Mouse (Mus musculus) olfactory bulb, adult 2 months (tissue): ENCODE data around the gene Hist3h2ba. TPM values are rescaled to one million over a fixed set of nuclear protein-coding genes. Genes with fewer than 3 reads are reported as not detected.
A peak's percentile ranks its signal among the peaks of the same experiment; 100 is the strongest.

Source experiments
- H3K27ac ChIP-seq: fragments of 200-500 bp; 2 replicates; pipeline ENCODE4 v1.5.1; 2012; ENCODE audit warnings: low read depth, low read length; ENCODE audit not compliant: insufficient read depth
- H3K4me1 ChIP-seq: fragments of 200-500 bp; 2 replicates; pipeline ENCODE4 v1.6.1; 2012; ENCODE audit warnings: low read length; ENCODE audit not compliant: control insufficient read depth, insufficient read depth
- H3K4me3 ChIP-seq: fragments of 200-500 bp; 2 replicates; pipeline ENCODE4 v1.5.1; 2012; ENCODE audit warnings: mild to moderate bottlenecking, low read depth, low read length, moderate library complexity; ENCODE audit not compliant: insufficient read depth
- CTCF ChIP-seq: fragments of 200-500 bp; IDR thresholded peaks from 2 replicates; pipeline ENCODE4 v1.5.1; 2012; ENCODE audit warnings: low read depth, mild to moderate bottlenecking, low read length, moderate library complexity; ENCODE audit not compliant: insufficient read depth
- POLR2A ChIP-seq: fragments of 200-500 bp; IDR thresholded peaks from 2 replicates; pipeline ENCODE4 v1.6.1; 2012; ENCODE audit warnings: mild to moderate bottlenecking, low read depth, low read length, moderate library complexity; ENCODE audit not compliant: insufficient read depth
- WGBS: fragments of 180-500 bp; shearing (Covaris S2); methylation state at CpG from one replicate; pipeline ENCODE4 v1.1.7; 2018; 5-methylcytosine and 5-hydroxymethylcytosine counted together
- polyA plus RNA-seq: library from polyadenylated mRNA; stranded (reverse); fragments of >200 nt; gene quantifications from 2 replicates; pipeline ENCODE4 v1.2.4, GENCODE M21; 2012; ENCODE audit warnings: low replicate concordance; ENCODE audit not compliant: missing spikeins, insufficient read depth, insufficient read length

Hist3h2ba gene
- polyA plus RNA-seq, 1 experiment = not detected

DNA sequence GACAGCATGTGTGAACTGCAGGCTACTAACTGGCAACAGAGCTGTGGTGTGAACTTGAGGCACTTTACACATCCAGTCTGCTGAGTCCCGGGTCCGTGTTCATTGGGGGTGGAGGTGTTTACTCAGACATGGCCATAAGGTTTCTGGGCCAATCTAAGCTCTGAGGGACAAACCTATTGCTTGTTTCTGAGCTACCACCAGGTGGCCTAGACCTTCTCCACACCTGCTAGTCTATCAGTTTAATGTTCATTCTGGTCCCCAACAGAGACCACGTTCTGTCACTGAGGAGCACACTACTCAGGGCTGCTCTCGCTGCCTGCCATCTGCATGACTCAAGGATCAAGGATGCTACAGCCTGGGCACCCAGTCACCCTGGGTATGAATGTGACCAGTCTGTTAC is 17.1 kb upstream of the Hist3h2ba start:
- H3K4me3 ChIP-seq = no peak overlapping the region
- H3K4me1 ChIP-seq = peaks cover 8% of the 10 kb centered on the region
- TF ChIP-seq POLR2A (no peak), CTCF (no peak)
- 69% methylated on average over 4 of the region's 4 CpGs for WGBS
- H3K27ac ChIP-seq = no peak overlapping the region

DNA sequence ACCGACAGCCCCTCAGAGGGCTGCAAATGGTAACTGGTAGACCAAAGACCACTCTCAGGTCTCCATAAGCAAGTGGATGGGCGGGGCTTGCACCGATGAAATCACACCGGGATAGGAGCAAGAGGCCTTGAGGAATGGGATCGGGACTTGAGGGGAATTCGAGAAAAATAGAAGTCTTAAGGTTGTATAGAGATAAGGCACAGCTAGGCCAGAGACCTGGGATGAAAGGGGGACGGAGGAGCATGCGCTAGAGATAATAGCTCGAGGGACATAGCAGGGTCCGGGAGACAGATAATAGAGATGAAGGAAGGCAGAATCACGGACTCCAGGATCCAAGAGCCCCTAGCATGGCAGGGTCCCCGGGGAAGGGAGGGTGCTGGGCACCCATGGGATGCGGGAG is 10.8 kb upstream of the Hist3h2ba start:
- WGBS = 1% methylated on average over 13 of the region's 13 CpGs
- TF ChIP-seq POLR2A (no peak), CTCF (no peak)
- Histone ChIP-seq H3K27ac (peak overlapping the region; percentile 72; the same call in 1 of the 2 replicates), H3K4me1 (peaks cover 13% of the 10 kb centered on the region), H3K4me3 (peak overlapping the region; percentile 94)

DNA sequence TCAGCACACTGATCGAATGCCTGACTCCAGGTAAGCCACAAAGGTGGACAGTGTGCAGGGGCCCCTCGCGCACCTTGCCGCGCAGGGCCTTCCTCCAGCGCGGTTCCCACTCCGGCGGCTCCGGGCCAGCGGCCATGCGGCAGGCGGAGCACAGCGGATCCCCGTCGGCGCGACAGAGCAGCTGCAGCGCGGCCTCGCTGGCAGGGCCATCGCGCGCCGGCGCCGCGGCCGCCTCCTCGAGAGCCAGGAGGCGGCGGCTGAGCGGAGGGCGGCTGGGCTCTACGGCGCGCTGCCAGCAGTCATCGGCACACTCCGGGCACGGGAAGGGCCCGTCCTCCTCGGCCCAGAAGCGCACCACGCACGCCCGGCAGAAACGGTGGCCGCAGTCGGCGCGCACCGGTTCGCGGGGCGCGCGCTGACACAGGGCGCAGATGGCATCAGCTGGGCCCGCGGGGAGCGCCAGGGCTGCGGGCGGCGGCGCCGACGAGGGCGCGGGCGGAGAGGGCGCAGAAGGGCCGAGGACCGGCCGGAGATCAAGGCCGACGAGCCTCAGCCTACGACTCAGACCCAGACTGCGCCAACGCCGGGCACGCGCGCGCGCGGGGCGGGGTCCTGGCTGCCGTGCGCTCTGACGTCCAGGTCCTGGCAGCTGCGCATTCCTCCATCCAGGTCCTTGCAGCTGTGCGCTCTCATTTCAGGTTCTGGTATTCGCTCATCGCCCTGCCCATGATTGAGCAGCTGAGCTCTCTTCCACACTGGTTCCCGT is 10.2 kb upstream of the Hist3h2ba start, which contains the start of gene Rnf187:
Gene Rnf187, minus strand, starts transcription at position 595 of the 766 bp plus-strand sequence.
- WGBS = under 1% methylated on average over 95 of the region's 95 CpGs
- no peak for TF ChIP-seq CTCF
- peak; percentile 92 for TF ChIP-seq POLR2A
- H3K4me1 ChIP-seq = peaks cover 16% of the 10 kb centered on the region
- H3K4me3 ChIP-seq = peak within 1 kb of the TSS; percentile 94
- peak within 1 kb of the TSS; percentile 72 for H3K27ac ChIP-seq

DNA sequence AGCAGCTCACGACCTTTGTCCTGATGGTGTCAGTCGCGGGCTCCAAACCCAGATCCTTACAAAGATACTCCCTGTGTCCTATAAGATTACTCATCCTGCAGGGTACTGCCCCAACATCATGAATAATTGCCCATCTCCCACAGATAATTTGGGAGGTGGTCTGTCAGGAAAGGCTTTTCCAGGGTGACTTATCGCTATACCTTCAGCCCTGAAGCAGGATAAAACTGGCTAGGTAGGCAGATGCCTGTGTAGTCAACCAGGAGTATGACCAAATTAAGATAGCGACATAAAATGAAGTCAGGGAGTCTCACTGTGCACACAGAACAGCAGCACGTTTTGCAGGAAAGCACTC is 9.7 kb upstream of the Hist3h2ba start:
- H3K27ac ChIP-seq = peak overlapping the region; percentile 72
- peaks cover 21% of the 10 kb centered on the region for H3K4me1 ChIP-seq
- TF ChIP-seq CTCF = no peak
- TF ChIP-seq POLR2A = no peak
- WGBS = 6% methylated on average over 6 of the region's 6 CpGs
- peak overlapping the region; percentile 94 for H3K4me3 ChIP-seq

DNA sequence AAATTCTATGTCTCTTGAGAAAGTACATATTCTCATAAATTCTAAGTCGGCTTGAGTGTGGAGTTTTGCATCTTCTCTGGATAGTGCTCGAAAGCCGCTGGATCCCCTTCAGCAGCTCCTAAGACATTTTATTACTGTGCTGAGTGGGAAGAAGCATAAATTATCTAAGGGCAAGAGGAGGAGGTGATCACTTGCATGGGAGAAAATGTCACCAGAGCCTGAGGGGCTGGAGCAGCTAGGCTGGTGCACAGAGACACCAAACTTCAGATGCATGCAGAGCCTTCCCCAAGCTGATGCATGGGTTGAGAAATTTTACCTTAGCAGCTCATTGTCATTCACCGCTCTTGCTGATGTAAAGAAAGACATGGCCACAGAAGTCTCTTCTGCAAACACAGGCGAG is 4.6 kb upstream of the Hist3h2ba start:
- TF ChIP-seq CTCF = no peak
- no peak overlapping the region for H3K4me3 ChIP-seq
- peaks cover 17% of the 10 kb centered on the region for H3K4me1 ChIP-seq
- 0 out of 2 replicates have a peak overlapping the region, but pooled peaks have one; percentile 46 for H3K27ac ChIP-seq
- WGBS = 47% methylated on average over 5 of the region's 5 CpGs

DNA sequence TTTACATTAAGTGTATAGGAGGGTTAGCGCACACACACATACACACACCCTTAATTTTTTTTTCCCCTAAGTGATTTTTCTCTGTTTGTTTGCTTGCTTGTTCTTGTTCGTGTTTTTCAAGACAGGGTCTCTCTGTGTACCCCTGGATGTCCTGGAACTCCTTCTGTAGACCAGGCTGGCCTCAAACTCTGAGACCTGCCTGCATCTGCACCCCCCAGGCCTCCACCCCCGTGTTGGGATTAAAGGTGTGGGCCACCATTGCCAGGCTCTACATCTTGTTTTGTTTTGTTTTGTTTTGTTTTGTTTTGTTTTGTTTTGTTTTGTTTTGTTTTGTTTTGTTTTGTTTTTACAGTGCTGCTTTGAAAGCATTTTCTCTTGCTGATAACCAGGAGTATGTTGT is 1.4 kb upstream of the Hist3h2ba start:
- TF ChIP-seq POLR2A = no peak
- no peak for TF ChIP-seq CTCF
- Histone ChIP-seq H3K4me3 (no peak overlapping the region), H3K4me1 (peaks cover 19% of the 10 kb centered on the region), H3K27ac (peak overlapping the region; percentile 98)
- 58% methylated on average over 3 of the region's 3 CpGs for WGBS

DNA sequence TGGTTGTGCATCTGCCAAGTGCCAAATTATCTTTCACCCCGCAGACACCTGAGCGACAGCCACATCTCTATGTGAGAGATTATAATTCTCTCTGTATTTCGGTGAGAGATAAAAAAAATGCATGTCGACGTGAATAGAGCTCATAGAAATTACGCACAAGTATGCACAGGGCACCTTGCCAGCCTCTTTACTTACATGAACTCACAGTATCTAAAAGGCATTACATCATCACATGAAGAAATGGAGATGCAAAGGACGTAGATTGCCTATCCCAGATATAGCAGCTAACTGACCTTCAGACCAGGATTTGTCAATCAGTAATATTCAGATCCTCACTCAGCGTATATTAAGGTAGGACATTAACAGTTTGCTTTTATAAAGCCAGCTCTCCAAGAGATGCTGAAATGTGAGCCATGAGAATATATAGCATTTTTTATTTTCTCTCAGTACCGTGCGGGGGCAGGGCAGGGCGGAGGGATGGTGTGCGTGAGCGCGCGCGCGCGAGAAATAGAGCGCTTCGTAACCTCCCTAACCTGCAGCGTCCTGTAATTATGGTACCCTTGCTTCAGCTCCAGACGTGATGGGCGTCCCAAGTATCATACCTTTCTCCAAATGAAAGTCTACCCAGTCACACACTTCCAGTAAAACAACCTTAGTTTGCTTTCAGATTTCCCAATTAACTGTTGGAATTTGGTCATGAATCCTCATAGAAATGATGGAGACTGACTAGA is 757 bp upstream of the Hist3h2ba start:
- H3K4me1 ChIP-seq = peaks cover 19% of the 10 kb centered on the region
- TF ChIP-seq CTCF = no peak
- no peak for TF ChIP-seq POLR2A
- 4% methylated on average over 23 of the region's 23 CpGs for WGBS
- H3K27ac ChIP-seq = peak overlapping the region; percentile 98
- H3K4me3 ChIP-seq = peak overlapping the region; percentile 54

DNA sequence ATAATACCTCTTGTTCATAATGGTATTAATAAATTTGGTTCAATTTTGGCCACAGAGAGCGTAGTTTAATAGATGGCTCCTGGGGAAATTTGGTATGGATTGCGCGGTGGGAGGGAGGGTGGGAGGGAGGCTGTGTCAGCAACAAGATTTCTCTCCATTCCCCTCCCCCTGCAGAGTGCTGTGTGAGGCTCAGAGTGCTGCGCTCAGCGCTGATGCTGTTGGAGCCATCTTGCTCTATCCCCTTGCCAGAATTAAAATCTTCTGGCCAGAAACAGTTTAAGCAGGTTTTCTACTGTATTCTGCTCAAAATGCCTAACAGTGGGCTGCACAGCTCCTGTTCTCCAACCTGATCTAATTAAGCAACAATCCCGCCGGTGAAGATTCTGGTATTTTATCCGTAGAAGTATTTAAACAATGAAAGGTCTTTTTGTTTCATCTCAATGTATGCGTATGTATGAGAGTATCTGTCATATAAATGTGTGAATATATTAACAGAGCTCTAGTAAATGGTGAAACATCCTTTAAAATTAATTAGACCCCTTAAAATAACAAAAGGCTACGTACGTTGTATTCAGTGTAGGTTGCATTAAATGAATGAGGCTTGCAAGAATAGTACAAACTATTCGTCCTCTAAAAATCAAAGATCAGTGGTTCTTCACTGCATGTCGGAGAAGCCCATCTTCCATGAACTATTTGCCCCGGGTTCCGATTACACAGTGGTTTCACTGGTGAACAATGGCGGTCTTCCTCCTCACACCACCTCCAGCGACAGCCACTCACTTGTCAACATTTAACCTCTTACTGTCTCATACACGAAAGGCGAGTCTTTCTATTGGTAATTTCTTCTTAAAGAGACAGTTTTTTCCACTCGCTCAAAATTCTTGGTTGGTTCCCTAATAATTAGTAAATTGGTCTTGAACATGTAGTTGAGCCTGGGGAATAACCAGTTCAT is 1.0 kb downstream of the Hist3h2ba start:
- 4% methylated on average over 20 of the region's 20 CpGs for WGBS
- Histone ChIP-seq H3K4me1 (peaks cover 7% of the 10 kb centered on the region), H3K4me3 (peak overlapping the region; percentile 91), H3K27ac (peak overlapping the region; percentile 99)
- TF ChIP-seq CTCF = no peak
- TF ChIP-seq POLR2A = no peak

DNA sequence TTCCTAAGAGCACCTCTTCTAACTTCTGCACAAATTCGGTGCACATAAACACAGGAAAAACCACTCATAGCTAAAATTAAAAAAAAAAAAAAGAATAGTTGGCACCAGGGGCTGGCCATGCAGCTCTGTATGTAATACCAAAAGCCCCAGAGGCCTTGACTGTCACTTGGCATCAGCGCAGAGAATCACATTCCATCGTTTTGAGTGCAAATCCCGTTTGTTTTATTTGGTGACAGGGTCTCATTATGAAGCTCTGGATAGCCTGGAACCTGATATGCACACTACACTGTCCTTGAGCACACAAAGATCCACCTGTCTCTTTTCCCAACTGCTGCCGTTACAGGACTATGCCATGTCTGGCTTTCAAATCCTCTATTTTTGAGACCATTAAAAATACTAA is 2.5 kb downstream of the Hist3h2ba start:
- H3K4me3 ChIP-seq = no peak overlapping the region
- H3K27ac ChIP-seq = peak overlapping the region; percentile 46
- TF ChIP-seq POLR2A (no peak), CTCF (no peak)
- 44% methylated on average over 5 of the region's 5 CpGs for WGBS
- peaks cover 6% of the 10 kb centered on the region; the same call in 1 of the 2 replicates for H3K4me1 ChIP-seq
